ENCODE assay signal across 13 mouse cellular contexts in the genomic region with DNA sequence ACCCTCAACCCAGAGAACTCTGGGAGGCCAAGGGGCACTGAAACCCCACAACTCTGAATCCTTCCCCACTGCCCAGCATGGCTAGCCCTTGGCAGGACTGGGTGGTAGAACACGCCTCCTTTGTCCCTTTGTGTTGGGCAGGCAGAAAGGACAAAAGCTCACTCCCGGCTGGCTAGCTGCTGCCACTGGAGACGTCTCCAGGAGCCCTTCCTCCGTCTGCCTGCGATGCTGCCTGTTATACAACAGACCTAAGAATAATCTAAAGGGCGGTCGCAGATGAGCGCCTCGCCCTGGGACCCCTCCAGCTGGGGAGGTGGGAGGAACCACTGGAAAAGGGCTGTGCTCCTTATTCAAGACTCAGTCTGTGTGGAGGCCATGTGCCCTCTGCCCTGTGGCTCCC. TPM values are rescaled to one million over a fixed set of nuclear protein-coding genes. Genes with fewer than 3 reads are reported as not detected.
DNase-seq lines count a peak whose midpoint lies in the region; ATAC-seq and TF ChIP-seq lines count a peak whose summit lies in the region.
"Had no signal": no experiment of that assay in that cellular context is flagged by ENCODE, and none has a peak within 500 bp of the region (broad histone marks: within the 10 kb centered on the region; RNA-seq: fewer than 3 reads in every experiment).

No protein-coding gene starts in this region.

- H3K27me3 ChIP-seq in embryonic facial prominence, embryonic 10.5 days (replicated peaks; ENCODE audit: low read depth, poor library complexity, severe bottlenecking), result peaks cover 94% of the 10 kb centered on the region
- H3K27me3 ChIP-seq in hindbrain, embryonic 13.5 days, result peaks cover 62% of the 10 kb centered on the region
- peaks cover 18% of the 10 kb centered on the region; the same call in 1 of the 2 replicates for H3K27me3 ChIP-seq in midbrain, embryonic 16.5 days (ENCODE audit: control insufficient read depth, insufficient read depth, low read depth, low read length)
- no peaks in the 10 kb centered on the region for H3K27me3 ChIP-seq in cerebellum, adult 2 months (ENCODE audit: control insufficient read depth, insufficient read depth, low read length)

- no peaks in the 10 kb centered on the region for H3K9me3 ChIP-seq in embryonic facial prominence, embryonic 10.5 days
- no peaks in the 10 kb centered on the region for H3K9me3 ChIP-seq in hindbrain, embryonic 13.5 days
- H3K9me3 ChIP-seq in midbrain, embryonic 16.5 days (replicated peaks; ENCODE audit: control insufficient read depth, low read length, poor library complexity, severe bottlenecking), result no peaks in the 10 kb centered on the region
- H3K9me3 ChIP-seq: heart, embryonic 13.5 days; limb, embryonic 15.5 days had no signal

- H3K4me1 ChIP-seq in embryonic facial prominence, embryonic 10.5 days, result peaks cover 30% of the 10 kb centered on the region
- peaks cover 47% of the 10 kb centered on the region for H3K4me1 ChIP-seq in hindbrain, embryonic 13.5 days (replicated peaks)
- H3K4me1 ChIP-seq in midbrain, embryonic 16.5 days (ENCODE audit: control insufficient read depth, insufficient read depth, low read length), result peaks cover 22% of the 10 kb centered on the region
- H3K4me1 ChIP-seq in cerebellum, adult 2 months (ENCODE audit: control insufficient read depth, insufficient read depth, low read length), result peaks cover 33% of the 10 kb centered on the region

- H3K36me3 ChIP-seq in embryonic facial prominence, embryonic 10.5 days (replicated peaks), result no peaks in the 10 kb centered on the region
- no peaks in the 10 kb centered on the region for H3K36me3 ChIP-seq in hindbrain, embryonic 13.5 days
- H3K36me3 ChIP-seq in midbrain, embryonic 16.5 days (ENCODE audit: control insufficient read depth, insufficient read depth, low read length), result no peaks in the 10 kb centered on the region
- H3K36me3 ChIP-seq: heart, embryonic 13.5 days; limb, embryonic 15.5 days had no signal

- TF ChIP-seq CTCF in cerebellum, adult 2 months (IDR thresholded peaks at IDR 0.05; ENCODE audit: borderline replicate concordance, insufficient read depth, low read depth, low read length), result no peak

- 20% methylated on average over 9 of the region's 9 CpGs for WGBS in embryonic facial prominence, embryonic 10.5 days
- 12% methylated on average over 9 of the region's 9 CpGs for WGBS in hindbrain, embryonic 13.5 days
- WGBS in midbrain, embryonic 16.5 days, result 9% methylated on average over 9 of the region's 9 CpGs
- 52% methylated on average over 9 of the region's 9 CpGs for WGBS in cerebellum, adult 2 months

- H3K9ac ChIP-seq in hindbrain, embryonic 13.5 days, result peak overlapping the region; percentile 53
- H3K9ac ChIP-seq in midbrain, embryonic 16.5 days (ENCODE audit: low read depth, low read length), result peak overlapping the region; percentile 3; the same call in 1 of the 2 replicates
- H3K9ac ChIP-seq: heart, embryonic 13.5 days; limb, embryonic 15.5 days had no signal

- peak; percentile 64 to 67 for DNase-seq in frontal cortex, postnatal 36 days (ENCODE audit: low spot score in 2 of 2)
- DNase-seq in frontal cortex, postnatal 10 days (ENCODE audit: low spot score in 2 of 2), result no peak
- DNase-seq in embryonic facial prominence, embryonic 10.5 days (ENCODE audit: low spot score), result no peak
- no peak for DNase-seq in kidney, adult 9 months
- DNase-seq in heart, adult 18-20 months, result no peak
- no peak for DNase-seq in cerebellum, adult 2 months
- DNase-seq: kidney, adult 11 months; spleen, adult 18-20 months had no signal

- H3K4me3 ChIP-seq in embryonic facial prominence, embryonic 10.5 days, result no peak overlapping the region
- 0 out of 2 replicates have a peak overlapping the region, but pooled peaks have one; percentile 1 for H3K4me3 ChIP-seq in hindbrain, embryonic 13.5 days
- H3K4me3 ChIP-seq in midbrain, embryonic 16.5 days (ENCODE audit: low read depth, low read length), result peak overlapping the region; percentile 4; the same call in 1 of the 2 replicates
- H3K4me3 ChIP-seq in cerebellum, adult 2 months (replicated peaks; ENCODE audit: insufficient read depth, low read depth, low read length), result no peak overlapping the region
- H3K4me3 ChIP-seq: heart, embryonic 13.5 days; limb, embryonic 15.5 days; myocyte had no signal

- TF ChIP-seq POLR2A in cerebellum, adult 2 months (IDR thresholded peaks at IDR 0.05; ENCODE audit: borderline replicate concordance, insufficient read depth, low read length), result no peak

- H3K4me2 ChIP-seq in hindbrain, embryonic 13.5 days, result peak overlapping the region; percentile 39
- H3K4me2 ChIP-seq in midbrain, embryonic 16.5 days (ENCODE audit: low read length), result peak overlapping the region; percentile 86
- H3K4me2 ChIP-seq: heart, embryonic 13.5 days; limb, embryonic 15.5 days had no signal

- peak overlapping the region; percentile 44 for H3K27ac ChIP-seq in embryonic facial prominence, embryonic 10.5 days (replicated peaks)
- peak overlapping the region; percentile 42 for H3K27ac ChIP-seq in hindbrain, embryonic 13.5 days
- no peak overlapping the region for H3K27ac ChIP-seq in midbrain, embryonic 16.5 days (ENCODE audit: low read length)
- no peak overlapping the region for H3K27ac ChIP-seq in cerebellum, adult 2 months (ENCODE audit: insufficient read depth, low read length)
- H3K27ac ChIP-seq: heart, embryonic 13.5 days; limb, embryonic 15.5 days had no signal

- ATAC-seq in hindbrain, embryonic 13.5 days (ENCODE audit: low FRiP score), result peak; percentile 12; the same call in 1 of the 2 replicates
- peak; percentile 25; the same call in 1 of the 2 replicates for ATAC-seq in midbrain, embryonic 16.5 days

RNA-seq across cellular contexts. Expression of a gene that starts 16.4 kb away (rescaled TPM):
- polyA plus RNA-seq in embryonic facial prominence, embryonic 10.5 days (2016; fragmentation: Nextera tagmentation; extraction: Ambion mirVana), result 2.0 and 3.5 TPM in 2 replicates
- 8.4 and 11.1 TPM in 2 replicates for polyA plus RNA-seq in hindbrain, embryonic 13.5 days (2015; fragmentation: Nextera tagmentation; extraction: Ambion mirVana)
- 23.3 and 25.4 TPM in 2 replicates for polyA plus RNA-seq in midbrain, embryonic 16.5 days (2015; fragmentation: Nextera tagmentation; extraction: Ambion mirVana)
- total RNA-seq in heart, adult 18-20 months (2021), result under 1 TPM in 1 of 2 experiments, not detected in 1; 0.28 TPM
- polyA plus RNA-seq in cerebellum, adult 2 months (2012; rRNA removed), result 149 and 180 TPM in 2 replicates

RNA-seq across cellular contexts. Expression of a gene that starts 26.6 kb away (rescaled TPM):
- 19.0 and 22.2 TPM in 2 replicates for polyA plus RNA-seq in embryonic facial prominence, embryonic 10.5 days (2016; fragmentation: Nextera tagmentation; extraction: Ambion mirVana)
- 18.6 and 24.2 TPM in 2 replicates for polyA plus RNA-seq in hindbrain, embryonic 13.5 days (2015; fragmentation: Nextera tagmentation; extraction: Ambion mirVana)
- polyA plus RNA-seq in midbrain, embryonic 16.5 days (2015; fragmentation: Nextera tagmentation; extraction: Ambion mirVana), result 22.2 and 22.8 TPM in 2 replicates
- 10 to 100 TPM; 20.7 to 22.0 TPM for total RNA-seq in heart, adult 18-20 months (2021)
- polyA plus RNA-seq in cerebellum, adult 2 months (2012; rRNA removed), result 32.0 and 38.1 TPM in 2 replicates

RNA-seq across cellular contexts. Expression of a gene that starts 46.0 kb away (rescaled TPM):
- 128 and 134 TPM in 2 replicates for polyA plus RNA-seq in embryonic facial prominence, embryonic 10.5 days (2016; fragmentation: Nextera tagmentation; extraction: Ambion mirVana)
- 123 and 132 TPM in 2 replicates for polyA plus RNA-seq in hindbrain, embryonic 13.5 days (2015; fragmentation: Nextera tagmentation; extraction: Ambion mirVana)
- polyA plus RNA-seq in midbrain, embryonic 16.5 days (2015; fragmentation: Nextera tagmentation; extraction: Ambion mirVana), result 121 and 124 TPM in 2 replicates
- 10 to 100 TPM; 72.0 to 75.8 TPM for total RNA-seq in heart, adult 18-20 months (2021)
- polyA plus RNA-seq in cerebellum, adult 2 months (2012; rRNA removed), result 102 and 104 TPM in 2 replicates

RNA-seq across cellular contexts. Expression of a gene that starts 46.2 kb away (rescaled TPM):
- 4.3 and 5.4 TPM in 2 replicates for polyA plus RNA-seq in embryonic facial prominence, embryonic 10.5 days (2016; fragmentation: Nextera tagmentation; extraction: Ambion mirVana)
- 7.1 and 8.0 TPM in 2 replicates for polyA plus RNA-seq in hindbrain, embryonic 13.5 days (2015; fragmentation: Nextera tagmentation; extraction: Ambion mirVana)
- 7.3 and 8.9 TPM in 2 replicates for polyA plus RNA-seq in midbrain, embryonic 16.5 days (2015; fragmentation: Nextera tagmentation; extraction: Ambion mirVana)
- 1 to 10 TPM; 1.0 to 2.3 TPM for total RNA-seq in heart, adult 18-20 months (2021)
- 15.6 and 18.7 TPM in 2 replicates for polyA plus RNA-seq in cerebellum, adult 2 months (2012; rRNA removed)

Comparison
In these comparisons a context has a peak if more than half of its experiments do, and no peak if none do; other contexts are left out.
1. DNase-seq: peak in frontal cortex, postnatal 36 days (2 of 2); none in frontal cortex, postnatal 10 days (0 of 2), embryonic facial prominence, embryonic 10.5 days (single experiment), kidney, adult 9 months (single experiment), heart, adult 18-20 months (0 of 2) and cerebellum, adult 2 months (0 of 2).
2. H3K27ac ChIP-seq: peak in embryonic facial prominence, embryonic 10.5 days (single experiment) and hindbrain, embryonic 13.5 days (single experiment); none in midbrain, embryonic 16.5 days (single experiment) and cerebellum, adult 2 months (single experiment).
3. H3K4me3 ChIP-seq: peak in hindbrain, embryonic 13.5 days (single experiment) and midbrain, embryonic 16.5 days (single experiment); none in embryonic facial prominence, embryonic 10.5 days (single experiment) and cerebellum, adult 2 months (single experiment).